Mouse (Mus musculus): ENCODE data around the gene Ogfod1.

GRCm38 (mm10) chr8:94029701-94030100, 7.3 kb upstream of the Ogfod1 start:
- TF ChIP-seq GATA1 (IDR thresholded peaks at IDR 0.05; ENCODE audit: borderline replicate concordance, low read length) (no peak), FLI1 (IDR thresholded peaks at IDR 0.05; ENCODE audit: low read length) (no peak)
